Mouse (Mus musculus) hindbrain, embryonic 15.5 days (tissue): ENCODE results near the gene Cd248. TPM values are rescaled to one million over a fixed set of nuclear protein-coding genes. Genes with fewer than 3 reads are reported as not detected.

Experiments used
- ATAC-seq: fragments of 200-750 bp; cut with Nextera tagmentation; 2 replicates; pipeline ENCODE4 v1.8.0; 2017; ENCODE audit warnings: low read depth, moderate number of reproducible peaks, moderate TSS enrichment; ENCODE audit not compliant: low FRiP score
- H3K27ac ChIP-seq: fragments of 300-500 bp; sonication (generic); replicated peaks from 2 replicates; pipeline ENCODE4 v1.5.1; 2015; ENCODE audit warnings: mild to moderate bottlenecking, inconsistent platforms
- H3K27me3 ChIP-seq: fragments of 300-500 bp; sonication (generic); 2 replicates; pipeline ENCODE4 v1.6.1; 2015; ENCODE audit warnings: control low read depth, inconsistent platforms
- H3K36me3 ChIP-seq: fragments of 300-500 bp; sonication (generic); 2 replicates; pipeline ENCODE4 v1.6.1; 2015; ENCODE audit warnings: control low read depth, inconsistent platforms
- H3K4me1 ChIP-seq: fragments of 300-500 bp; sonication (generic); replicated peaks from 2 replicates; pipeline ENCODE4 v1.6.1; 2015; ENCODE audit warnings: control low read depth, inconsistent platforms
- H3K4me2 ChIP-seq: fragments of 300-500 bp; sonication (generic); 2 replicates; pipeline ENCODE4 v1.6.1; 2015; ENCODE audit warnings: moderate library complexity, mild to moderate bottlenecking, inconsistent platforms
- H3K4me3 ChIP-seq: fragments of 300-500 bp; sonication (generic); 2 replicates; pipeline ENCODE4 v1.5.1; 2015; ENCODE audit warnings: mild to moderate bottlenecking, inconsistent platforms
- H3K9ac ChIP-seq: fragments of 300-500 bp; sonication (generic); 2 replicates; pipeline ENCODE4 v1.6.1; 2015; ENCODE audit warnings: inconsistent platforms
- H3K9me3 ChIP-seq: fragments of 300-500 bp; sonication (generic); 2 replicates; pipeline ENCODE4 v1.6.1; 2016; ENCODE audit warnings: control low read depth, inconsistent platforms
- WGBS: fragments of 180-500 bp; shearing (Covaris S2); methylation state at CpG from one replicate; pipeline ENCODE4 v1.1.7; 2015; 5-methylcytosine and 5-hydroxymethylcytosine counted together
- polyA plus RNA-seq: library from polyadenylated mRNA; unstranded; fragments of >200 nt; fragmentation: Nextera tagmentation; extraction: Ambion mirVana; gene quantifications from 2 replicates; pipeline ENCODE4 v1.2.1, GENCODE M21; 2015

Cd248 gene
- polyA plus RNA-seq, 1 experiment from 2014 or later, result 22.0 TPM

DNA sequence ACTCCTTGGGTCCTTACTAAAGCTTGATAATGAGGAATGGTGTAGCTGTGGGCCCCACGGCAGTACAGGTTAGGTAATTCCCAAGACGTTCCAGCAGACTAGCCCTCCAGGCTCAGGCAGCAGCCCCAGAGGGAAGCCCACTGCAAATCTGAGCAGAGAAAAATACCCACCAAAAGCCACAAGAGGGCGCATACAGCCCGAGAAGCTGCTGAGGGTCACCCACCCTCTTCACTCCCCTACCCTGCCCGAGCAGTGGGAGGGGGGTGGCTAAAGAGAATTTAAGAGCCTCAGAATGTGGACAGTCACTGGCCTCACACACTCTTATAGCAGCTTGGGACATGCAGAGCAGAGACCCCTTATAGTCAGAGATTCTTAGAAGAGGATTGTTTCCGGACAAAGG, 11.6 kb upstream of the Cd248 start:
- Histone ChIP-seq H3K4me2 (no peak overlapping the region), H3K9me3 (no peaks in the 10 kb centered on the region), H3K4me1 (peaks cover 19% of the 10 kb centered on the region; the same call in 1 of the 2 replicates), H3K4me3 (no peak overlapping the region), H3K36me3 (no peaks in the 10 kb centered on the region), H3K27ac (no peak overlapping the region), H3K9ac (0 out of 2 replicates have a peak overlapping the region, but pooled peaks have one; percentile 10), H3K27me3 (peaks cover 33% of the 10 kb centered on the region)
- WGBS, result 12% methylated on average over 6 of the region's 6 CpGs
- peak; percentile 15; the same call in 1 of the 2 replicates for ATAC-seq

- Histone ChIP-seq H3K9ac (no peak overlapping the region), H3K27ac (peak overlapping the region; percentile 38; the same call in 1 of the 2 replicates), H3K4me3 (no peak overlapping the region), H3K9me3 (no peaks in the 10 kb centered on the region), H3K4me2 (no peak overlapping the region), H3K4me1 (peaks cover 19% of the 10 kb centered on the region; the same call in 1 of the 2 replicates), H3K27me3 (peaks cover 14% of the 10 kb centered on the region; the same call in 1 of the 2 replicates), H3K36me3 (no peaks in the 10 kb centered on the region)
- 29% methylated on average over 16 of the region's 16 CpGs for WGBS
- no peak for ATAC-seq
These were observed 9.8 kb upstream of the Cd248 start for GRCm38 (mm10) chr19:5057876-5058775.

DNA sequence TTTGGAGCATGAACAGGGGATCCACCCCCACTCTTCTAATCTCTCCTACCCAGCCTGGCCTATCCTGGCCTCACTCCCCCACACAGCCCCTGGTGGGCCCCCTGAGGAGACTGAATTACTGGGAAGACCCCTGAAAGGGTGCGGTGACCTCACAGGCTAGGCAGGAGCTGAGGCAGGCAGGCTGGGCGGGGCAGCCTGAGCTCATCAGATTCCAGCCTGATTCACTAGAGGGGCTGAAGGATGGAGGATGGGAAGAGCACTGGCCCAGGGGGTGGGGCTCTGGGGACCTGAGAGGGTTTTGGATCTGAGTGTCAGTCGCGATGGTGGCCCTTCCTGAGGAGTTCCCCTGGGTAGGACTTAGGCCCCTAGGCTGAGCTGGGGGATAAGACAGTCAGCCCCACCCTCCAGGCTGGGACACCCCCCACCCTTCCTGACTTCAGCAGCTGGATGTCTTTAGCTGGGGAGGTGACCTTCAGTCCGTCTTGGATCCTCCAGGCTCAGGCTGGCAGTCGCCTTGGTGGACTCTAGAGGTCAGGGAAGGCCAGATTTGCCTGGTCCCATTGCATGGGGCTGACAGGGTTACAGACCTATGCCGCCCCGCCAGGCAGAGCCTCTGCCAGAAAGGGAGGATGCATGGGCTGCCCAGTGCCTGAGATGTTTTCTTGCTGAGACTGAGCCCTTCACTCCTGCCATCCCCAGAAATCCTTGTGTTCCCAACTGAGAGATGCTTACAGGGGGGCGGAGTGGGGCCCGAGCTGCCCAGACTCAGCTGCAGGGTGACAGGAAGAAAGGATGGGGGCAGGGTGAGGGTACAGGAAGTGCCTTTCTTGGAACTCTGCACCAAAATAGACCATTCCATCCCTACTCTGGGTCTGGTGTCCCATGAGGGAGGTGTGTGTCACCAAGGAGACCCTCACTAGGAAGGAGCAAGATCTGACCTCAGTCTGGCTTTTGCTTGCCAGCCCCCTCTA, 8.8 kb upstream of the Cd248 start:
- 16% methylated on average over 10 of the region's 10 CpGs for whole genome bisulfite sequencing
- Histone ChIP-seq H3K27me3 (0 out of 2 replicates have a peak, but pooled peaks cover 5% of the 10 kb centered on the region), H3K9me3 (no peaks in the 10 kb centered on the region), H3K36me3 (no peaks in the 10 kb centered on the region), H3K27ac (peak overlapping the region; percentile 38; the same call in 1 of the 2 replicates), H3K4me1 (peaks cover 19% of the 10 kb centered on the region; the same call in 1 of the 2 replicates), H3K9ac (0 out of 2 replicates have a peak overlapping the region, but pooled peaks have one; percentile 13), H3K4me2 (no peak overlapping the region), H3K4me3 (no peak overlapping the region)
- peak; percentile 29; the same call in 1 of the 2 replicates for ATAC-seq

DNA sequence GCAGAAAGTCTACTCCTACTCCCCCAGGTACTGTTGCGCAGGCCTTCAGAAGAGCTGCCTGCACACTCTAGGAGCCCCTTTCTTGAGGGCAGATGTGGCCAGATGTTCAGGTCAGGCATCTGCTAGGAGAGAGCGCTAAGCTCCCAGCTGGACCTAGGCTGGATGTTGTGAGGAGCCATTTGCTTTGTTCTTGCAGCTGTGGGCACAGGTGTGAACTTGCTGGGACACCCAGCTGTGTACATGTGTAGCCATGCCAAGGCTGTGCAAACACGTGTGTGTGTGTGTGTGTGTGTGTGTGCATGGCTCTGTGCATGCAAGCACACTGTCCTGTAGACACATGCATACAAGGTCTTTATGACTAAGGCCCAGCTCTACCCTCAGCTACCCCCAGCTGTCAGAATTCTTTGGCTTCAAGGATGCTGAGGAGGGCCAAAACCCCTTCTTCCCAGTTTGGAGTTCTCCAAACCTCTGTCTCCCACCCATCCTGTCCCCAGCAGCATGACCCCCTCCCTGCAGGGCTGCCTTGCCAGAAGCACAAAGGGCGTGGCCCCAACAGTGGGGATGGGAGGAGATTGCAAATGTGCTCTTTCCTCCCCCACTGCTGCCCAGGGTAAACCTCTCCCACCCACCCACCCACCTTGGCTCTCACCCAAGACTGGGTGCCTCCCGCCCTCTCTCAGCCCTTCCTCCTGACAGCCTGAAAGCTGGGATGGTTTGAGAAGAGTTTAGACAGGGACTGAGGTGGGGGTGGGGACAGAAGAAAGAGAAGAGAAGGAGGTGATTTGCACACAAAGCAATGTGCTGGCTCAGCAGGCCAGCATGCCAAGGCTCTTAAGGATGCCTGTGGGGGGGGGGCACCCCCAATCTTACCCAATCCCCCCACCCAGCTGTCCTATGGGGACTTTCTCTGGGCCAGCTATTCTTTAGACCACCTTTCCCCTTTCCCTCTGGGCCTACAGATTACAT, 7.2 kb upstream of the Cd248 start:
- H3K27me3 ChIP-seq, result 0 out of 2 replicates have a peak, but pooled peaks cover 5% of the 10 kb centered on the region
- H3K36me3 ChIP-seq, result no peaks in the 10 kb centered on the region
- no peak overlapping the region for H3K4me3 ChIP-seq
- no peaks in the 10 kb centered on the region for H3K9me3 ChIP-seq
- H3K4me1 ChIP-seq, result peaks cover 19% of the 10 kb centered on the region; the same call in 1 of the 2 replicates
- no peak overlapping the region; the same call in 1 of the 2 replicates for H3K27ac ChIP-seq
- no peak overlapping the region for H3K4me2 ChIP-seq
- 39% methylated on average over 5 of the region's 5 CpGs for WGBS
- no peak for ATAC-seq
- H3K9ac ChIP-seq, result no peak overlapping the region

GRCm38 (mm10) chr19:5062041-5062440, 5.8 kb upstream of the Cd248 start:
- ATAC-seq, result no peak
- WGBS, result 85% methylated on average over 5 of the region's 5 CpGs
- Histone ChIP-seq H3K9ac (no peak overlapping the region), H3K27ac (no peak overlapping the region), H3K4me1 (peaks cover 14% of the 10 kb centered on the region), H3K4me2 (no peak overlapping the region), H3K36me3 (no peaks in the 10 kb centered on the region), H3K4me3 (no peak overlapping the region), H3K27me3 (peaks cover 11% of the 10 kb centered on the region), H3K9me3 (no peaks in the 10 kb centered on the region)

DNA sequence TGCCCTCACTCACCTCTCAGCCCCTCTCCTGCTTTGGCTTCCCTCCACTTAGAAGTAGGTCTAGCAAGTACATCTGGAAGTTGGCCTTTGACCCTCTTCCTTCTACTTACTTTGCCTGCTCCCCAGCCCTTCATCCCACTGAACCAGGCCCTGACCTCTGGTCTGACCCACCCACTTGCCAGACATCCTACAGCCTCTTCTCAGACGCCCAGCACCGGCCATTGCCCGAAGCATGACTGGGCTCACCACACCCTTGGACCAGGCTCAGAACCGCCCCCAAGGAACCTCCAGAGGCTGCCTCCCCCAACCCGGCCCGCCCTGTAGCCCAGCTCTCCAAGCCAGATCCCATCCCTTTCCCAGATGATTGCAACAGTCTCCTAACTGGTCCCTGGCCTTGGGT, 5.4 kb upstream of the Cd248 start:
- no peaks in the 10 kb centered on the region for H3K36me3 ChIP-seq
- WGBS, result 82% methylated on average over 6 of the region's 6 CpGs
- no peak overlapping the region for H3K27ac ChIP-seq
- H3K27me3 ChIP-seq, result peaks cover 13% of the 10 kb centered on the region
- no peaks in the 10 kb centered on the region for H3K9me3 ChIP-seq
- H3K4me3 ChIP-seq, result no peak overlapping the region
- no peak for ATAC-seq
- no peak overlapping the region for H3K9ac ChIP-seq
- no peak overlapping the region for H3K4me2 ChIP-seq
- H3K4me1 ChIP-seq, result peaks cover 17% of the 10 kb centered on the region

GRCm38 (mm10) chr19:5065104-5065503, 2.8 kb upstream of the Cd248 start:
- no peak for ATAC-seq
- Histone ChIP-seq H3K9me3 (no peaks in the 10 kb centered on the region), H3K4me1 (peaks cover 21% of the 10 kb centered on the region), H3K27me3 (peaks cover 13% of the 10 kb centered on the region), H3K4me2 (no peak overlapping the region), H3K27ac (no peak overlapping the region), H3K36me3 (no peaks in the 10 kb centered on the region), H3K9ac (no peak overlapping the region), H3K4me3 (no peak overlapping the region)
- WGBS, result 69% methylated on average over 7 of the region's 7 CpGs

DNA sequence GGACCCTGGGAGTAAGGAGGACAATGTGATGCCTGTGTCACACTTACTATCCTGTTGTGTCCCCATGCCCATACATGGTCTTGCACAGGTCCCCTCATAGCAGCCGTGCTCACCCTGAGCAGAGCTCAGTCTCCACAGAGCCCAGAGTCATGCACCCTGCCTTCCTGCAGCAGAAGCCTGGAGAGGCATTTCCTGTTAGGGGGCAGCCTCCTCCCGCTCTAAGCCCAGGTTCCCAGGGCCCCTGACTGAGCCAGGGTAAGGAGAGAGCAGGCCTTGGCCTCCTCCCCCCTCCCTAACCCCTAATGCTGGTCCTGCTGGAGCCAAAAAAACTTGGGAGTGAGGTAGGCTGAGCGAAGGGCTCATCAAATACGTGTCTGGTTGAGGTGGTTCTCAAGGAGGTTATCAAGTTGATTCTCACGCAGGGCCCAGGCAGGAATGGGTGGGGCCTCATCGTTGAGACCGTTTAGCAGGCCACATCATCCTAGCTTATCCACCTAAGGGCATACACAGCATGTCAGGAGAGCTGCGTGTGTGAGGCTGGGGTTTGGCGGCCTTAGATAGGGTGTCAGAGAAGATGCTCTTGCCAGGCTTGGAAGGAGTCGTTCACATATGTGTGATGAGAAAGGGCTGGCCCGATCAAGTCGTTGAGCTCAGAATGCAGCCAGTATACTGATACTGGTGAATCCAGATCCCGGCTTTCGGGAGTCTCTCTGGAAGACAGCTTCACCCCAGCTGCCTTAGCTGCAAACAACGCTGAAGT, 658 bp upstream of the Cd248 start:
- Histone ChIP-seq H3K4me3 (peak overlapping the region; percentile 42), H3K4me2 (peak overlapping the region; percentile 83), H3K9me3 (no peaks in the 10 kb centered on the region), H3K4me1 (peaks cover 32% of the 10 kb centered on the region), H3K36me3 (no peaks in the 10 kb centered on the region), H3K27ac (no peak overlapping the region), H3K9ac (peak overlapping the region; percentile 38; the same call in 1 of the 2 replicates), H3K27me3 (peaks cover 13% of the 10 kb centered on the region)
- no peak for ATAC-seq
- WGBS, result 13% methylated on average over 15 of the region's 15 CpGs

DNA sequence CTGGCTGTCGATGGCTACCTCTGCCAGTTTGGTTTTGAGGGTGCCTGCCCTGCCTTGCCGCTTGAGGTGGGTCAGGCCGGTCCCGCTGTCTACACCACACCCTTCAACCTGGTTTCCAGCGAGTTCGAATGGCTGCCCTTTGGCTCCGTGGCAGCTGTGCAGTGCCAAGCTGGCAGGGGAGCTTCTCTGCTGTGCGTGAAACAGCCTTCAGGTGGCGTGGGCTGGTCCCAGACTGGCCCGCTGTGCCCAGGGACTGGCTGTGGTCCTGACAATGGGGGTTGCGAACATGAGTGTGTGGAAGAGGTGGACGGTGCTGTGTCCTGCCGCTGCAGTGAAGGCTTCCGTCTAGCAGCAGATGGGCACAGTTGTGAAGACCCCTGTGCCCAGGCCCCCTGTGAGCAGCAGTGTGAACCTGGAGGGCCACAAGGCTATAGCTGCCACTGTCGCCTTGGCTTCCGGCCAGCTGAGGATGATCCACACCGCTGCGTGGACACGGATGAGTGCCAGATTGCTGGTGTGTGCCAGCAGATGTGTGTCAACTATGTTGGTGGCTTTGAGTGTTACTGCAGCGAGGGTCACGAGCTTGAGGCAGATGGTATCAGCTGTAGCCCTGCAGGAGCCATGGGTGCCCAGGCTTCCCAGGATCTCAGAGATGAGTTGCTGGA, 824 bp downstream of the Cd248 start:
- 26% methylated on average over 21 of the region's 21 CpGs for WGBS
- Histone ChIP-seq H3K27ac (no peak overlapping the region), H3K27me3 (peaks cover 13% of the 10 kb centered on the region), H3K36me3 (no peaks in the 10 kb centered on the region), H3K4me1 (peaks cover 41% of the 10 kb centered on the region), H3K9me3 (no peaks in the 10 kb centered on the region), H3K4me2 (peak overlapping the region; percentile 83), H3K9ac (peak overlapping the region; percentile 38), H3K4me3 (peak overlapping the region; percentile 42)
- ATAC-seq, result no peak

DNA sequence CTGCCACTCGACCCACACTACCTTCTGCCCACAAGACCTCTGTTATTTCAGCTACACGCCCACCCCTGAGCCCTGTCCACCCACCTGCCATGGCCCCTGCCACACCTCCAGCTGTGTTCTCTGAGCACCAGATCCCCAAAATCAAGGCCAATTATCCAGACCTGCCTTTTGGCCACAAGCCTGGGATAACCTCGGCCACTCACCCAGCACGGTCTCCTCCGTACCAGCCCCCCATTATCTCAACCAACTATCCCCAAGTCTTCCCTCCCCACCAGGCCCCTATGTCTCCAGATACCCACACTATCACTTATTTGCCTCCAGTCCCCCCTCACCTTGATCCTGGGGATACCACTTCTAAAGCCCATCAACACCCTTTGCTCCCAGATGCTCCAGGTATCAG, 1.6 kb downstream of the Cd248 start:
- 82% methylated on average over 5 of the region's 5 CpGs for WGBS
- Histone ChIP-seq H3K4me3 (peak overlapping the region; percentile 6; the same call in 1 of the 2 replicates), H3K27ac (no peak overlapping the region), H3K9ac (no peak overlapping the region), H3K36me3 (no peaks in the 10 kb centered on the region), H3K4me2 (peak overlapping the region; percentile 83), H3K27me3 (peaks cover 17% of the 10 kb centered on the region), H3K9me3 (no peaks in the 10 kb centered on the region), H3K4me1 (peaks cover 41% of the 10 kb centered on the region)
- no peak for ATAC-seq
